Mouse (Mus musculus) brain, embryonic 18.5 days (tissue): ENCODE data around the gene Vmac.
A peak's percentile ranks its signal among the peaks of the same experiment; 100 is the strongest.

ENCODE experiments used
- DNase-seq: peaks from one replicate; pipeline ENCODE4 v3.0.0-alpha.2; 2012; ENCODE audit warnings: low read depth, low spot score

Vmac gene

GRCm38 (mm10) chr17:56740118-56740787 lies 22.4 kb upstream of the Vmac start:
- no peak for DNase-seq

GRCm38 (mm10) chr17:56738221-56738620 lies 20.4 kb upstream of the Vmac start:
- DNase-seq: no peak

GRCm38 (mm10) chr17:56736534-56736933 lies 18.7 kb upstream of the Vmac start:
- DNase-seq: no peak

- no peak for DNase-seq
Observed at GRCm38 (mm10) chr17:56729656-56730055, 11.8 kb upstream of the Vmac start.

- no peak for DNase-seq
Observed at GRCm38 (mm10) chr17:56729151-56729550, 11.3 kb upstream of the Vmac start.

- DNase-seq: no peak
Observed at GRCm38 (mm10) chr17:56728117-56728516, 10.3 kb upstream of the Vmac start.

- no peak for DNase-seq
Observed at GRCm38 (mm10) chr17:56727659-56728058, 9.8 kb upstream of the Vmac start.

- no peak for DNase-seq
Observed at GRCm38 (mm10) chr17:56727029-56727649, 9.3 kb upstream of the Vmac start.

- no peak for DNase-seq
Observed at GRCm38 (mm10) chr17:56723419-56724161, 5.8 kb upstream of the Vmac start.

- no peak for DNase-seq
Observed at GRCm38 (mm10) chr17:56722441-56722840, 4.6 kb upstream of the Vmac start.

GRCm38 (mm10) chr17:56716655-56717362 lies 1.0 kb downstream of the Vmac start:
- DNase-seq: peak; percentile 99

- no peak for DNase-seq
Observed at GRCm38 (mm10) chr17:56715914-56716654, 1.7 kb downstream of the Vmac start.

- DNase-seq: no peak
Observed at GRCm38 (mm10) chr17:56715360-56715759, 2.5 kb downstream of the Vmac start.

GRCm38 (mm10) chr17:56709708-56710107 lies 8.1 kb downstream of the Vmac start:
- no peak for DNase-seq

GRCm38 (mm10) chr17:56708692-56709091 lies 9.1 kb downstream of the Vmac start:
- no peak for DNase-seq

GRCm38 (mm10) chr17:56706515-56706914 lies 11.3 kb downstream of the Vmac start:
- no peak for DNase-seq

GRCm38 (mm10) chr17:56703038-56703437 lies 14.8 kb downstream of the Vmac start:
- no peak for DNase-seq

GRCm38 (mm10) chr17:56700451-56700850 lies 17.4 kb downstream of the Vmac start:
- no peak for DNase-seq

GRCm38 (mm10) chr17:56693851-56694310 lies 23.9 kb downstream of the Vmac start:
- DNase-seq: no peak

- DNase-seq: no peak
Observed at GRCm38 (mm10) chr17:56693395-56693794, 24.4 kb downstream of the Vmac start.

- DNase-seq: no peak
Observed at GRCm38 (mm10) chr17:56688689-56689088, 29.1 kb downstream of the Vmac start.
